Mouse (Mus musculus) olfactory bulb, adult 2 months (tissue): ENCODE measurements around the gene 1810013L24Rik. TPM values are rescaled to one million over a fixed set of nuclear protein-coding genes. Genes with fewer than 3 reads are reported as not detected.

Experiments
- H3K27ac ChIP-seq: fragments of 200-500 bp; 2 replicates; pipeline ENCODE4 v1.5.1; 2012; ENCODE audit warnings: low read depth, low read length; ENCODE audit not compliant: insufficient read depth
- H3K4me1 ChIP-seq: fragments of 200-500 bp; 2 replicates; pipeline ENCODE4 v1.6.1; 2012; ENCODE audit warnings: low read length; ENCODE audit not compliant: control insufficient read depth, insufficient read depth
- H3K4me3 ChIP-seq: fragments of 200-500 bp; 2 replicates; pipeline ENCODE4 v1.5.1; 2012; ENCODE audit warnings: mild to moderate bottlenecking, low read depth, low read length, moderate library complexity; ENCODE audit not compliant: insufficient read depth
- CTCF ChIP-seq: fragments of 200-500 bp; IDR thresholded peaks from 2 replicates; pipeline ENCODE4 v1.5.1; 2012; ENCODE audit warnings: low read depth, mild to moderate bottlenecking, low read length, moderate library complexity; ENCODE audit not compliant: insufficient read depth
- POLR2A ChIP-seq: fragments of 200-500 bp; IDR thresholded peaks from 2 replicates; pipeline ENCODE4 v1.6.1; 2012; ENCODE audit warnings: mild to moderate bottlenecking, low read depth, low read length, moderate library complexity; ENCODE audit not compliant: insufficient read depth
- WGBS: fragments of 180-500 bp; shearing (Covaris S2); methylation state at CpG from one replicate; pipeline ENCODE4 v1.1.7; 2018; 5-methylcytosine and 5-hydroxymethylcytosine counted together
- polyA plus RNA-seq: library from polyadenylated mRNA; stranded (reverse); fragments of >200 nt; gene quantifications from 2 replicates; pipeline ENCODE4 v1.2.4, GENCODE M21; 2012; ENCODE audit warnings: low replicate concordance; ENCODE audit not compliant: missing spikeins, insufficient read depth, insufficient read length

Gene 1810013L24Rik
- polyA plus RNA-seq, 1 experiment, result 90.2 TPM

- 64% methylated on average over 3 of the region's 3 CpGs for WGBS
- H3K27ac ChIP-seq, result no peak overlapping the region
- H3K4me3 ChIP-seq, result no peak overlapping the region
- peaks cover 5% of the 10 kb centered on the region for H3K4me1 ChIP-seq
- TF ChIP-seq POLR2A (no peak), CTCF (no peak)
Measured at GRCm38 (mm10) chr16:8843580-8844175, 13.8 kb downstream of the 1810013L24Rik start.

- Histone ChIP-seq H3K4me3 (no peak overlapping the region), H3K4me1 (peaks cover 4% of the 10 kb centered on the region; the same call in 1 of the 2 replicates), H3K27ac (no peak overlapping the region)
- WGBS, result 41% methylated on average over 4 of the region's 4 CpGs
- TF ChIP-seq CTCF (no peak), POLR2A (no peak)
Measured at GRCm38 (mm10) chr16:8845986-8846385, 16.1 kb downstream of the 1810013L24Rik start.

GRCm38 (mm10) chr16:8848309-8849068 lies 18.6 kb downstream of the 1810013L24Rik start:
- 82% methylated on average over 4 of the region's 4 CpGs for WGBS
- TF ChIP-seq POLR2A, result no peak
- TF ChIP-seq CTCF, result no peak
- Histone ChIP-seq H3K4me3 (no peak overlapping the region), H3K4me1 (peaks cover 6% of the 10 kb centered on the region), H3K27ac (no peak overlapping the region)

GRCm38 (mm10) chr16:8849929-8850328 lies 20.0 kb downstream of the 1810013L24Rik start:
- peaks cover 6% of the 10 kb centered on the region for H3K4me1 ChIP-seq
- H3K4me3 ChIP-seq, result no peak overlapping the region
- WGBS, result 24% methylated on average over 1 of the region's 1 CpGs
- TF ChIP-seq POLR2A, result no peak
- no peak for TF ChIP-seq CTCF
- H3K27ac ChIP-seq, result no peak overlapping the region

GRCm38 (mm10) chr16:8855143-8855542 lies 25.2 kb downstream of the 1810013L24Rik start:
- peaks cover 4% of the 10 kb centered on the region; the same call in 1 of the 2 replicates for H3K4me1 ChIP-seq
- H3K27ac ChIP-seq, result no peak overlapping the region
- H3K4me3 ChIP-seq, result no peak overlapping the region
- no peak for TF ChIP-seq POLR2A
- TF ChIP-seq CTCF, result no peak
- WGBS, result 82% methylated on average over 2 of the region's 2 CpGs

GRCm38 (mm10) chr16:8856820-8857219 lies 26.9 kb downstream of the 1810013L24Rik start:
- TF ChIP-seq CTCF (no peak), POLR2A (no peak)
- WGBS, result 70% methylated on average over 2 of the region's 2 CpGs
- H3K4me3 ChIP-seq, result no peak overlapping the region

GRCm38 (mm10) chr16:8862336-8862987 lies 32.6 kb downstream of the 1810013L24Rik start:
- TF ChIP-seq CTCF (no peak), POLR2A (no peak)
- H3K27ac ChIP-seq, result no peak overlapping the region
- peaks cover 12% of the 10 kb centered on the region for H3K4me1 ChIP-seq
- WGBS, result 88% methylated on average over 5 of the region's 5 CpGs
- no peak overlapping the region for H3K4me3 ChIP-seq

More at GRCm38 (mm10) chr16:8856820-8857219, 26.9 kb downstream of the 1810013L24Rik start:
- H3K4me1 ChIP-seq, result peaks cover 3% of the 10 kb centered on the region; the same call in 1 of the 2 replicates
- no peak overlapping the region for H3K27ac ChIP-seq

- Histone ChIP-seq H3K4me1 (peaks cover 10% of the 10 kb centered on the region), H3K27ac (peak overlapping the region; percentile 56), H3K4me3 (0 out of 2 replicates have a peak overlapping the region, but pooled peaks have one; percentile 18)
- WGBS, result 22% methylated on average over 4 of the region's 4 CpGs
- no peak for TF ChIP-seq POLR2A
- no peak for TF ChIP-seq CTCF
Measured at GRCm38 (mm10) chr16:8864223-8864631, 34.3 kb downstream of the 1810013L24Rik start.
